Mouse (Mus musculus) kidney, adult 2 months (tissue): Measurements from ENCODE around the gene Atl3.

ENCODE experiments used
- CTCF ChIP-seq: fragments of 200-500 bp; conservative IDR thresholded peaks from 2 replicates; pipeline ENCODE4 v1.5.1; 2011; ENCODE audit warnings: low read depth, mild to moderate bottlenecking, control low read depth, low read length, moderate library complexity, mixed read lengths; ENCODE audit not compliant: insufficient read depth, insufficient read length
- POLR2A ChIP-seq: fragments of 200-500 bp; IDR thresholded peaks from one replicate; pipeline ENCODE4 v1.6.1; 2011; ENCODE audit warnings: low read depth, low read length, control low read depth

DNA sequence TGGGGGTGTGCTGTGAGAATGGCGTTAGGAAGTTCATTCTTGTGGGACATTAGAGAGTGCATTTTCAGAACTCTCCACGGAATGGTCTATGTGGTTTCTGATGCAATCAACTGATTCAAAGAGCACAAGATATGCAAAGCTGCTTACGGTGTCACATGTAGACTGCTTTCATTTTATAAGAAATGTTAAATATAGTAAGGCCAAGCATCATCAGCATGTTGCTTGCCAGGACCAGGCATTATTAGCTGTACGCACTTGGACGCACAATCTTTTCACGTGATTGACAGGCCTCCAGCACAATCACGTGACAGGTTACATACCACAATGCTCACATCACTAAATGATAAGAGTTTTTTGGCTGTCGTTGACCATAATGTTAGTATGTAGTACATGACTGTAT is 6.2 kb upstream of the Atl3 start:
- no peak for TF ChIP-seq POLR2A
- no peak for TF ChIP-seq CTCF
